Mouse (Mus musculus) lung, embryonic 14.5 days (tissue): Measurements from ENCODE around the gene Snapc5. TPM values are rescaled to one million over a fixed set of nuclear protein-coding genes. Genes with fewer than 3 reads are reported as not detected.
A peak's percentile ranks its signal among the peaks of the same experiment; 100 is the strongest.

ENCODE experiments used
- ATAC-seq: fragments of 200-750 bp; cut with Nextera tagmentation; 2 replicates; pipeline ENCODE4 v1.8.0; 2017; ENCODE audit warnings: mild to moderate bottlenecking, moderate TSS enrichment, moderate library complexity; ENCODE audit not compliant: insufficient read depth
- DNase-seq: peaks from one replicate; pipeline ENCODE4 v3.0.0-alpha.2; 2015
- H3K27ac ChIP-seq: fragments of 300-500 bp; sonication (generic); 2 replicates; pipeline ENCODE4 v1.5.1; 2014; ENCODE audit warnings: low read depth, mild to moderate bottlenecking, moderate library complexity
- H3K27me3 ChIP-seq: fragments of 300-500 bp; sonication (generic); 2 replicates; pipeline ENCODE4 v1.6.1; 2014; ENCODE audit warnings: low read length, control low read depth; ENCODE audit not compliant: insufficient read depth
- H3K36me3 ChIP-seq: fragments of 300-500 bp; sonication (generic); 2 replicates; pipeline ENCODE4 v1.6.1; 2014; ENCODE audit warnings: control low read depth; ENCODE audit not compliant: insufficient read depth
- H3K4me1 ChIP-seq: fragments of 300-500 bp; sonication (generic); 2 replicates; pipeline ENCODE4 v1.6.1; 2014; ENCODE audit warnings: antibody characterized with exemption, control low read depth; ENCODE audit not compliant: insufficient read depth
- H3K4me2 ChIP-seq: fragments of 300-500 bp; sonication (generic); 2 replicates; pipeline ENCODE4 v1.6.1; 2014; ENCODE audit warnings: mild to moderate bottlenecking
- H3K4me3 ChIP-seq: fragments of 300-500 bp; sonication (generic); 2 replicates; pipeline ENCODE4 v1.5.1; 2014; ENCODE audit warnings: low read depth, low read length
- H3K9ac ChIP-seq: fragments of 300-500 bp; sonication (generic); 2 replicates; pipeline ENCODE4 v1.6.1; 2014
- H3K9me3 ChIP-seq: fragments of 300-500 bp; sonication (generic); 2 replicates; pipeline ENCODE4 v1.6.1; 2016; ENCODE audit warnings: low read depth, low read length, control low read depth
- CTCF ChIP-seq: IDR thresholded peaks from 2 replicates; pipeline ENCODE4 v1.5.1; 2016; ENCODE audit warnings: antibody characterized with exemption, low read depth
- WGBS: fragments of 180-500 bp; shearing (Covaris S2); extraction: QIAGEN DNeasy Blood & Tissue Kit; methylation state at CpG from one replicate; pipeline ENCODE4 v1.1.7; 2014; 5-methylcytosine and 5-hydroxymethylcytosine counted together
- polyA plus RNA-seq: library from polyadenylated mRNA; unstranded; fragments of >200 nt; fragmentation: Nextera tagmentation; extraction: Ambion mirVana; gene quantifications from 2 replicates; pipeline ENCODE4 v1.2.1, GENCODE M21; 2014

Snapc5 gene
- polyA plus RNA-seq, 1 experiment from 2014 or later: 24.7 TPM

- Histone ChIP-seq H3K4me2 (peak overlapping the region; percentile 73), H3K36me3 (peaks cover 34% of the 10 kb centered on the region), H3K4me3 (peak overlapping the region; percentile 64), H3K4me1 (0 out of 2 replicates have a peak, but pooled peaks cover 3% of the 10 kb centered on the region), H3K9me3 (no peaks in the 10 kb centered on the region), H3K27ac (peak overlapping the region; percentile 97), H3K27me3 (no peaks in the 10 kb centered on the region), H3K9ac (peak overlapping the region; percentile 95)
- WGBS: 2% methylated on average over 18 of the region's 18 CpGs
- peak; percentile 62; the same call in 1 of the 2 replicates for ATAC-seq
- no peak for TF ChIP-seq CTCF
- no peak for DNase-seq
Measured at GRCm38 (mm10) chr9:64172145-64172815, 6.8 kb upstream of the Snapc5 start.

DNA sequence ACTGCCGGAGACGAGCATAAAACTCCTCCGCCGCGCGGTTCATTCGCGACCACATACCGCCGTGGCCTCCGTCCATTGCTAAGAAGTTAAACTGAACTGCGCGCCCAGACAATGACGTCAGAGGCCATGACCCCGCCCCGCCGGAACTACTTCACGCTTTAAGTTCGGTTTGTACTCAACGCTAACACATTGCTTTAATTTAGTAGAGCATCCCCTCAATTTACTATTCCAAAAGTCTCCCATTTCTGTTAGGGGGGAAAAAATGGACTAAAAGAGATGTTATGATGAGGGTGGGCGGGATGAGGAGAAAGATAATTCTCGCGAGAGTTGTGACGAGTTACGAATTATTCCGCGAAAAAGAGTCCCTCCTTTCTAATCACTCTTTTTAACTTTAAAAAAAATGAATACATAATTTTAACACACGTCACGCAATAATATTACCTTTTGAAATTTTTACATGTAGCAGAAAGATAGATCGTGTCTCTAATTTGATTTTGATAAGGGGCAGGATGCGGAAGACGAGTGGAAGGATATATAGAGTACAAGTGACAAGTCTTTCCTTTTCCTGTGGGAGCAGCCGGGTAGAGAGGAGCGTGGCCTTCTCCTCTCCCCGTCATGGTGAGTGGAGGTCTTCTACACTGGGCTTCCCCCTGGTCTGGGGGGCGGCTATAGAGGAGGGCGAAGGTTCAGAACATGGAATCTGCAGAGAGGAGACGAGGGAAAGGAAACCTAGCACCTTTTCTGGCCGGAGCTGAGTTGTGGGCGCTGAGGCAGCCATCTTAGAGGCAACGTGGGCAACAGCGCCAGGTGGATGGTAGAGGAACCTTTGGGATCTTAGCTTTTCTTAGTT lies 6.0 kb upstream of the Snapc5 start, which contains the start of the genes Zwilch and Rpl4:
Gene Zwilch, minus strand, starts transcription at position 289 of the 850 bp plus-strand sequence.
Gene Rpl4, plus strand, starts transcription at position 560 of the 850 bp plus-strand sequence.
- WGBS: under 1% methylated on average over 42 of the region's 42 CpGs
- DNase-seq (peak; percentile 94), ATAC-seq (peak; percentile 80)
- Histone ChIP-seq H3K4me3 (peak within 1 kb of the TSS; percentile 64), H3K27me3 (no peaks in the 10 kb centered on the region), H3K27ac (peak within 1 kb of the TSS; percentile 97), H3K4me1 (0 out of 2 replicates have a peak, but pooled peaks cover 3% of the 10 kb centered on the region), H3K9me3 (no peaks in the 10 kb centered on the region), H3K9ac (peak within 1 kb of the TSS; percentile 95), H3K36me3 (peaks cover 38% of the 10 kb centered on the region), H3K4me2 (peak within 1 kb of the TSS; percentile 73)
- peak; percentile 24 for TF ChIP-seq CTCF

- peak overlapping the region; percentile 64 for H3K4me3 ChIP-seq
Measured at GRCm38 (mm10) chr9:64173666-64174220, 5.3 kb upstream of the Snapc5 start.

GRCm38 (mm10) chr9:64174341-64174740 lies 4.7 kb upstream of the Snapc5 start:
- DNase-seq: no peak
- H3K9ac ChIP-seq: peak overlapping the region; percentile 95
- peak overlapping the region; percentile 73 for H3K4me2 ChIP-seq
- H3K36me3 ChIP-seq: peaks cover 45% of the 10 kb centered on the region
- no peak for ATAC-seq
- H3K4me3 ChIP-seq: peak overlapping the region; percentile 64
- H3K9me3 ChIP-seq: no peaks in the 10 kb centered on the region
- H3K4me1 ChIP-seq: 0 out of 2 replicates have a peak, but pooled peaks cover 3% of the 10 kb centered on the region
- H3K27me3 ChIP-seq: no peaks in the 10 kb centered on the region
- TF ChIP-seq CTCF: no peak
- no peak overlapping the region; the same call in 1 of the 2 replicates for H3K27ac ChIP-seq

More at GRCm38 (mm10) chr9:64173666-64174220, 5.3 kb upstream of the Snapc5 start:
- Histone ChIP-seq H3K27ac (peak overlapping the region; percentile 97), H3K4me1 (0 out of 2 replicates have a peak, but pooled peaks cover 3% of the 10 kb centered on the region), H3K27me3 (no peaks in the 10 kb centered on the region), H3K36me3 (peaks cover 42% of the 10 kb centered on the region), H3K9me3 (no peaks in the 10 kb centered on the region), H3K9ac (peak overlapping the region; percentile 95), H3K4me2 (peak overlapping the region; percentile 73)
- WGBS: under 1% methylated on average over 16 of the region's 16 CpGs
- ATAC-seq (no peak; the same call in 1 of the 2 replicates), DNase-seq (no peak)
- no peak for TF ChIP-seq CTCF

GRCm38 (mm10) chr9:64174766-64175165 lies 4.3 kb upstream of the Snapc5 start:
- Histone ChIP-seq H3K36me3 (peaks cover 46% of the 10 kb centered on the region), H3K4me3 (peak overlapping the region; percentile 64), H3K9me3 (no peaks in the 10 kb centered on the region), H3K4me2 (peak overlapping the region; percentile 73), H3K27ac (no peak overlapping the region; the same call in 1 of the 2 replicates), H3K27me3 (no peaks in the 10 kb centered on the region), H3K9ac (peak overlapping the region; percentile 95), H3K4me1 (peaks cover 4% of the 10 kb centered on the region; the same call in 1 of the 2 replicates)
- TF ChIP-seq CTCF: no peak
- ATAC-seq: no peak
- DNase-seq: no peak
- WGBS: 59% methylated on average over 8 of the region's 8 CpGs

GRCm38 (mm10) chr9:64175378-64175777 lies 3.7 kb upstream of the Snapc5 start:
- no peaks in the 10 kb centered on the region for H3K9me3 ChIP-seq
- no peaks in the 10 kb centered on the region for H3K27me3 ChIP-seq
- no peak for ATAC-seq
- peak overlapping the region; percentile 64; the same call in 1 of the 2 replicates for H3K4me3 ChIP-seq
- H3K27ac ChIP-seq: no peak overlapping the region
- DNase-seq: no peak
- no peak overlapping the region; the same call in 1 of the 2 replicates for H3K9ac ChIP-seq
- peaks cover 6% of the 10 kb centered on the region; the same call in 1 of the 2 replicates for H3K4me1 ChIP-seq
- H3K4me2 ChIP-seq: peak overlapping the region; percentile 73
- WGBS: 83% methylated on average over 11 of the region's 11 CpGs
- H3K36me3 ChIP-seq: peaks cover 52% of the 10 kb centered on the region
- TF ChIP-seq CTCF: no peak
